Mouse (Mus musculus): ENCODE results near the gene Hbq1b. TPM values are rescaled to one million over a fixed set of nuclear protein-coding genes. Genes with fewer than 3 reads are reported as not detected.

The Hbq1b gene
- polyA plus RNA-seq, 1 experiment from 2014 or later: 3.3 TPM

DNA sequence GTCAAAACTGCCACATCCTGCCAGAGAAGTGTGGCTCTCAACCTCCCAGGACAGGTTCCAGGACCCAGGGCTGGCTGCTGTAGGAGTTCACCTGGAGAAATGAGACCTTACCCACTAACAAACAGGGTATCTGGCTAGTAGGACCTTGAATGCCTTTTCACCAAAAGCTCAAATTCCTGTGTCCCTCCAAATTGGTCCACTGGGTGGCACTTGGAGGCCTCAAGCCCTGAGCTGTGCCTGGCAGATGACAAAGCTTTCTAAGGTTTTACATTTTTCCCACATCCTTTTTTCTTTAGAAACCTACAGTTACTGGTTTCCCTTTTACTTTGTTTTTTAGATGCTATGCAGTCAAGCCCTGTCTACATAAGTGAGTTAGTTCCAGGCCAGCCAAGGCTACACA is 39.7 kb upstream of the Hbq1b start:
- no peak overlapping the region for H3K9ac ChIP-seq (replicated peaks; ENCODE audit: low read depth, low read length)
- no peak overlapping the region for H3K27ac ChIP-seq (ENCODE audit: low read length)
- ATAC-seq: no peak
- peaks cover 12% of the 10 kb centered on the region for H3K36me3 ChIP-seq (ENCODE audit: control insufficient read depth, insufficient read depth)
- no peaks in the 10 kb centered on the region for H3K9me3 ChIP-seq (ENCODE audit: control insufficient read depth, low read length)
- H3K4me3 ChIP-seq (replicated peaks; ENCODE audit: low read length): no peak overlapping the region
- no peak overlapping the region for H3K4me2 ChIP-seq (ENCODE audit: low read length)
- H3K4me1 ChIP-seq (replicated peaks; ENCODE audit: control insufficient read depth, insufficient read depth, low read length): no peaks in the 10 kb centered on the region; the same call in 1 of the 2 replicates
- no peaks in the 10 kb centered on the region for H3K27me3 ChIP-seq (replicated peaks; ENCODE audit: control insufficient read depth, insufficient read depth, low read length)

GRCm38 (mm10) chr11:32248350-32248749 is 38.4 kb upstream of the Hbq1b start:
- no peak overlapping the region for H3K27ac ChIP-seq (ENCODE audit: low read length)
- H3K9me3 ChIP-seq (ENCODE audit: control insufficient read depth, low read length): no peaks in the 10 kb centered on the region
- ATAC-seq: no peak
- no peaks in the 10 kb centered on the region; the same call in 1 of the 2 replicates for H3K4me1 ChIP-seq (replicated peaks; ENCODE audit: control insufficient read depth, insufficient read depth, low read length)
- no peak overlapping the region for H3K9ac ChIP-seq (replicated peaks; ENCODE audit: low read depth, low read length)
- H3K36me3 ChIP-seq (ENCODE audit: control insufficient read depth, insufficient read depth): peaks cover 14% of the 10 kb centered on the region
- H3K4me3 ChIP-seq (replicated peaks; ENCODE audit: low read length): no peak overlapping the region
- no peaks in the 10 kb centered on the region for H3K27me3 ChIP-seq (replicated peaks; ENCODE audit: control insufficient read depth, insufficient read depth, low read length)
- WGBS: 78% methylated on average over 3 of the region's 3 CpGs
- H3K4me2 ChIP-seq (ENCODE audit: low read length): no peak overlapping the region

DNA sequence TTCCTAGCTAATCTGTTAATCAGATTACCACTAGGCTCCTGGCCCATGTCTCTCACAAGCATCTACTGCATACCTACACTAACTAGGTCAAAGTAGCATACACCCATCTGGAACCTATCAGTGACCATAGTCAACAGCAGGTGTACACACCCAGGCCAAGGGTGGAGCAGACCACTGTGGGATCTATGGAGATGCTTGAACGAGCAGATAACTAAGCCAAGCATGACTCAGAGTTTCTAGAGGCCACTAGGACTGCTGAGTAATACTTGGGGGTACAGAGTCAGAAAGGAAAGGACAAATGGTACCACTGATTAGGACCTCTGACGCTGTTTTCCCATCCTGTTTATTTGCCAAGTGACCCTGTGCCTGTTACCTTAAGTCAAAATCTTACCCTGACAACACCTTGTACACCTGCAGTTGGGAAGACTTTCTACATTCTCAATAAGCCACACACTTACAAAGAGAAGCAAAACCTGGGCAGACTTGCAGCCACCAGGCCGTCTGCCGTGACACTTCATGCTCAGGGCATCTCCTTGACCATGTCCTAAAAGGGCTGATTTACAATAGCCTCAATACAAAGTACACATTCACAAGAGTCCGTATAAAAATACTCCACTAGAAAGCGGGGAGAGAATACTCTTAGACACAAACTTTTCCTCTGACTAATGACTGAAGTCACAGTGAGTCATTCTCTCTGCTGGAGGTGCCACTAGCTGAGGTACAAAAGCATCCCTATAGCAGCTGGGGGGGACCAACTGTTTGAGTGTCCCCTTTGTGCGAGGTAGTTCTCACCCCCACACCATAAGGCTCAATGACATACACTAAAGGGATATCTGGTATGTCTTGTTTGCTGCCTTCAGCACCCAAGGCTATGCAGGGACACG is 35.6 kb upstream of the Hbq1b start:
- Histone ChIP-seq H3K4me3 (replicated peaks; ENCODE audit: low read length) (no peak overlapping the region), H3K9me3 (ENCODE audit: control insufficient read depth, low read length) (no peaks in the 10 kb centered on the region), H3K27ac (ENCODE audit: low read length) (no peak overlapping the region), H3K9ac (replicated peaks; ENCODE audit: low read depth, low read length) (no peak overlapping the region), H3K36me3 (ENCODE audit: control insufficient read depth, insufficient read depth) (peaks cover 11% of the 10 kb centered on the region; the same call in 1 of the 2 replicates), H3K4me1 (replicated peaks; ENCODE audit: control insufficient read depth, insufficient read depth, low read length) (no peaks in the 10 kb centered on the region), H3K4me2 (ENCODE audit: low read length) (no peak overlapping the region), H3K27me3 (replicated peaks; ENCODE audit: control insufficient read depth, insufficient read depth, low read length) (no peaks in the 10 kb centered on the region)
- ATAC-seq: no peak
- WGBS: 86% methylated on average over 8 of the region's 8 CpGs

GRCm38 (mm10) chr11:32253121-32253520 is 33.6 kb upstream of the Hbq1b start:
- H3K36me3 ChIP-seq (ENCODE audit: control insufficient read depth, insufficient read depth): peaks cover 6% of the 10 kb centered on the region; the same call in 1 of the 2 replicates
- no peak for ATAC-seq
- no peak overlapping the region for H3K4me3 ChIP-seq (replicated peaks; ENCODE audit: low read length)
- no peak overlapping the region for H3K9ac ChIP-seq (replicated peaks; ENCODE audit: low read depth, low read length)
- 86% methylated on average over 1 of the region's 1 CpGs for WGBS
- H3K4me1 ChIP-seq (replicated peaks; ENCODE audit: control insufficient read depth, insufficient read depth, low read length): no peaks in the 10 kb centered on the region
- no peaks in the 10 kb centered on the region for H3K27me3 ChIP-seq (replicated peaks; ENCODE audit: control insufficient read depth, insufficient read depth, low read length)
- H3K27ac ChIP-seq (ENCODE audit: low read length): no peak overlapping the region
- no peak overlapping the region for H3K4me2 ChIP-seq (ENCODE audit: low read length)
- no peaks in the 10 kb centered on the region for H3K9me3 ChIP-seq (ENCODE audit: control insufficient read depth, low read length)

GRCm38 (mm10) chr11:32256146-32256545 is 30.6 kb upstream of the Hbq1b start:
- Histone ChIP-seq H3K27me3 (replicated peaks; ENCODE audit: control insufficient read depth, insufficient read depth, low read length) (no peaks in the 10 kb centered on the region), H3K9ac (replicated peaks; ENCODE audit: low read depth, low read length) (no peak overlapping the region), H3K36me3 (ENCODE audit: control insufficient read depth, insufficient read depth) (peaks cover 5% of the 10 kb centered on the region; the same call in 1 of the 2 replicates), H3K9me3 (ENCODE audit: control insufficient read depth, low read length) (no peaks in the 10 kb centered on the region), H3K4me1 (replicated peaks; ENCODE audit: control insufficient read depth, insufficient read depth, low read length) (no peaks in the 10 kb centered on the region), H3K27ac (ENCODE audit: low read length) (no peak overlapping the region), H3K4me2 (ENCODE audit: low read length) (no peak overlapping the region), H3K4me3 (replicated peaks; ENCODE audit: low read length) (no peak overlapping the region)
- ATAC-seq: no peak
- WGBS: 95% methylated on average over 1 of the region's 1 CpGs

- no peaks in the 10 kb centered on the region for H3K4me1 ChIP-seq (replicated peaks; ENCODE audit: control insufficient read depth, insufficient read depth, low read length)
- peaks cover 5% of the 10 kb centered on the region; the same call in 1 of the 2 replicates for H3K36me3 ChIP-seq (ENCODE audit: control insufficient read depth, insufficient read depth)
- no peak overlapping the region for H3K4me3 ChIP-seq (replicated peaks; ENCODE audit: low read length)
- H3K27me3 ChIP-seq (replicated peaks; ENCODE audit: control insufficient read depth, insufficient read depth, low read length): no peaks in the 10 kb centered on the region
- 82% methylated on average over 3 of the region's 3 CpGs for WGBS
- no peak overlapping the region for H3K27ac ChIP-seq (ENCODE audit: low read length)
- H3K9me3 ChIP-seq (ENCODE audit: control insufficient read depth, low read length): no peaks in the 10 kb centered on the region
- H3K9ac ChIP-seq (replicated peaks; ENCODE audit: low read depth, low read length): no peak overlapping the region
- ATAC-seq: no peak
- H3K4me2 ChIP-seq (ENCODE audit: low read length): no peak overlapping the region
These were observed 30.2 kb upstream of the Hbq1b start for GRCm38 (mm10) chr11:32256566-32256965.

DNA sequence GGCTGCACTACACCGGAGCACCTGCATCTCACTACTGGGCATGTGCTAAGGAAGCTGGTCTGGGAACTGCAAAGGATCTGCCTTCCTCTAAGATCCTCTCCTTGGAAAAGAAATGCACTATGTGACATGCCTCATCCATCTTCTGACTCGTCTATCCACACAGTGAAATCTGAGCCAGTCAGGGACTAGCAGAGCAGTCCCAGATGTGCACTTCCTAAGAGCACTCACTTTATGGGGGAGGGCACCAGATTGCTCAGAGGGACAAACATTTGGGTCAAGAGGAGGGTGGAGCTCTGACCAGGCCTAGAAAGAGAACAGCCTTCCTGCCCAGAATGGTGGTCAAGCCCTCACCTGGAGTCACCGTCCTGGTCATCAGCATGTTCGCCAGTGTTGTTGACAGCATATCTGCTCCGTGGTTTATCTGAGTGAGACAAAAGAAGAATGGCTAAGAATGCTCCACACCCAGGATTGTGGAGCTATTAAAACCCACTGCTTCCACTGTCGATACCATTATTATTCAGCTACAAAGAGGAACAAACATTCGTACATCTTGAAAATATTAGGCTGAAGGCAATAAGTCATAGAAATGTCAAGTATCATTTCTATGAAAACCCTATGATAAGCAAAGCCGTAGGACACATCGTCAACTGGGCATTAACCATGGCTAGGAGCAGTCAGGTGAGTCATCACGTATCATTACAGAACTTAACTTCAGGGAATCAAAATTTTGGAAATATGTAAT is 23.9 kb upstream of the Hbq1b start:
- ATAC-seq: no peak
- no peak overlapping the region for H3K9ac ChIP-seq (replicated peaks; ENCODE audit: low read depth, low read length)

DNA sequence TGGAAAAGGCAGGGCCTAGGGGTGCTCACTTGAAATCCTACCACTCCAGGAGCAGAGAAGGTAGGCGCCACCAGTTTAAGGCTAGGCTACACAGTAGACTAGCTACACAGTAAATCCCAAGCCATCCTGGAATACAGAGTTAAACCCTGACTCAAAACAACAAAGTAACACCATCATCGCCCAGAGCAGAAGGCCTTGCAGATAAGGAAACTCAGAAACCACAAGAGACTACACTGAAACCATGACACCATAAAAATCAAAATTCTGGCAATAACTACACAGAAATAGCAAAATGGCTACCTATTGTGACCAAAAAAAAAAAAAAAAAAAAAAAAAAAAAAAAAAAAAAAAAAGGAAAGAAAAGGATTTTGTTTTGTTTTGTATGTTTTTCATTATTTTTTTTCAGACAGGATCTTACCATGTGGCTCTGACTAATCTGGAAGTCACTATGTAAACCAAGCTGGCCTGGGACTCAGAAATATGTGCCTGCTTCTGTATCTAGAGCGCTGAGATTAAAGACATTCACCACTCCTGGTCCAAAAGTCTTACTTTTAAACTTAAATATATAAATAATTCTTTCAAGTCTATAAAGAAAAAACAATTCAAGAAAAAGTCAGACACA is 21.5 kb upstream of the Hbq1b start:
- Histone ChIP-seq H3K36me3 (ENCODE audit: control insufficient read depth, insufficient read depth) (peaks cover 1% of the 10 kb centered on the region; the same call in 1 of the 2 replicates), H3K4me1 (replicated peaks; ENCODE audit: control insufficient read depth, insufficient read depth, low read length) (peaks cover 16% of the 10 kb centered on the region), H3K4me2 (ENCODE audit: low read length) (no peak overlapping the region), H3K9me3 (ENCODE audit: control insufficient read depth, low read length) (no peaks in the 10 kb centered on the region), H3K27ac (ENCODE audit: low read length) (no peak overlapping the region), H3K27me3 (replicated peaks; ENCODE audit: control insufficient read depth, insufficient read depth, low read length) (no peaks in the 10 kb centered on the region), H3K9ac (replicated peaks; ENCODE audit: low read depth, low read length) (no peak overlapping the region), H3K4me3 (replicated peaks; ENCODE audit: low read length) (no peak overlapping the region)
- no peak for ATAC-seq
- 91% methylated on average over 3 of the region's 3 CpGs for WGBS

More for the DNA sequence above, 23.9 kb upstream of the Hbq1b start:
- Histone ChIP-seq H3K4me1 (replicated peaks; ENCODE audit: control insufficient read depth, insufficient read depth, low read length) (peaks cover 13% of the 10 kb centered on the region), H3K27ac (ENCODE audit: low read length) (no peak overlapping the region), H3K36me3 (ENCODE audit: control insufficient read depth, insufficient read depth) (peaks cover 3% of the 10 kb centered on the region; the same call in 1 of the 2 replicates), H3K27me3 (replicated peaks; ENCODE audit: control insufficient read depth, insufficient read depth, low read length) (no peaks in the 10 kb centered on the region), H3K9me3 (ENCODE audit: control insufficient read depth, low read length) (no peaks in the 10 kb centered on the region), H3K4me3 (replicated peaks; ENCODE audit: low read length) (no peak overlapping the region), H3K4me2 (ENCODE audit: low read length) (no peak overlapping the region)
- 92% methylated on average over 10 of the region's 10 CpGs for WGBS

- no peak overlapping the region for H3K4me2 ChIP-seq (ENCODE audit: low read length)
These were observed 20.6 kb upstream of the Hbq1b start for GRCm38 (mm10) chr11:32266194-32266593.

More at GRCm38 (mm10) chr11:32266194-32266593, 20.6 kb upstream of the Hbq1b start:
- Histone ChIP-seq H3K9ac (replicated peaks; ENCODE audit: low read depth, low read length) (no peak overlapping the region), H3K4me1 (replicated peaks; ENCODE audit: control insufficient read depth, insufficient read depth, low read length) (peaks cover 16% of the 10 kb centered on the region), H3K27ac (ENCODE audit: low read length) (no peak overlapping the region), H3K4me3 (replicated peaks; ENCODE audit: low read length) (no peak overlapping the region), H3K36me3 (ENCODE audit: control insufficient read depth, insufficient read depth) (no peaks in the 10 kb centered on the region), H3K9me3 (ENCODE audit: control insufficient read depth, low read length) (no peaks in the 10 kb centered on the region), H3K27me3 (replicated peaks; ENCODE audit: control insufficient read depth, insufficient read depth, low read length) (no peaks in the 10 kb centered on the region)
- 93% methylated on average over 6 of the region's 6 CpGs for WGBS
- no peak for ATAC-seq

All from forebrain, embryonic 16.5 days (tissue).